ENCODE assay signal across 33 mouse cellular contexts in genomic region chr3:21678734-21679133, GRCm38 (mm10).
"Had no signal": no experiment of that assay in that cellular context is flagged by ENCODE, and none has a peak within 500 bp of the region (broad histone marks: within the 10 kb centered on the region; RNA-seq: fewer than 3 reads in every experiment).

No protein-coding gene starts in this region.

- H3K4me3 ChIP-seq: heart, embryonic 10.5 days; heart, embryonic 12.5 days; heart, embryonic 13.5 days; heart, embryonic 15.5 days; hindbrain, embryonic 10.5 days; hindbrain, embryonic 12.5 days; hindbrain, embryonic 13.5 days; hindbrain, embryonic 15.5 days; intestine, embryonic 15.5 days; kidney, embryonic 15.5 days; layer of hippocampus, adult 2 months had no signal

- H3K4me1 ChIP-seq: heart, embryonic 10.5 days; heart, embryonic 12.5 days; heart, embryonic 13.5 days; heart, embryonic 15.5 days; hindbrain, embryonic 12.5 days; hindbrain, embryonic 13.5 days; hindbrain, embryonic 15.5 days; intestine, embryonic 15.5 days; kidney, embryonic 15.5 days had no signal

- H3K4me2 ChIP-seq: heart, embryonic 11.5 days; heart, embryonic 12.5 days; heart, embryonic 13.5 days; heart, embryonic 15.5 days; hindbrain, embryonic 12.5 days; hindbrain, embryonic 13.5 days; hindbrain, embryonic 14.5 days; hindbrain, embryonic 15.5 days; intestine, embryonic 15.5 days; kidney, embryonic 15.5 days had no signal

- H3K36me3 ChIP-seq: heart, embryonic 10.5 days; heart, embryonic 12.5 days; heart, embryonic 13.5 days; heart, embryonic 15.5 days; hindbrain, embryonic 10.5 days; hindbrain, embryonic 12.5 days; hindbrain, embryonic 13.5 days; hindbrain, embryonic 15.5 days; intestine, embryonic 15.5 days; kidney, embryonic 15.5 days had no signal

- DNase-seq: heart, postnatal 10 days; heart, postnatal 14 days; heart, postnatal 36 days; heart, postnatal 4 days; kidney, adult 11 months; kidney, adult 18-20 months; kidney, adult 2 months; kidney, adult 8-10 months; kidney, adult 9 months; kidney, postnatal 10 days; kidney, postnatal 14 days; kidney, postnatal 25 days; kidney, postnatal 36 days; kidney, postnatal 4 days; layer of hippocampus, adult 9-11 months; layer of hippocampus, postnatal 36 days had no signal

- H3K9me3 ChIP-seq: heart, embryonic 10.5 days; heart, embryonic 12.5 days; heart, embryonic 13.5 days; heart, embryonic 15.5 days; hindbrain, embryonic 10.5 days; hindbrain, embryonic 12.5 days; hindbrain, embryonic 13.5 days; hindbrain, embryonic 15.5 days; intestine, embryonic 15.5 days; kidney, embryonic 15.5 days had no signal

- ATAC-seq: hindbrain, embryonic 16.5 days; hindbrain, postnatal 0 days; inflammation-experienced regulatory T-cells, adult 6 months had no signal

- H3K27me3 ChIP-seq: heart, embryonic 12.5 days; heart, embryonic 13.5 days; heart, embryonic 15.5 days; hindbrain, embryonic 12.5 days; hindbrain, embryonic 13.5 days; hindbrain, embryonic 15.5 days; intestine, embryonic 15.5 days; kidney, embryonic 15.5 days had no signal

- H3K27ac ChIP-seq: heart, embryonic 10.5 days; heart, embryonic 13.5 days; heart, embryonic 15.5 days; hindbrain, embryonic 10.5 days; hindbrain, embryonic 12.5 days; hindbrain, embryonic 13.5 days; hindbrain, embryonic 14.5 days; hindbrain, embryonic 15.5 days; hindbrain, postnatal 0 days; intestine, embryonic 15.5 days; kidney, embryonic 15.5 days; kidney, postnatal 0 days; layer of hippocampus, adult 2 months had no signal

- H3K9ac ChIP-seq: heart, embryonic 12.5 days; heart, embryonic 13.5 days; heart, embryonic 15.5 days; hindbrain, embryonic 12.5 days; hindbrain, embryonic 13.5 days; hindbrain, embryonic 14.5 days; hindbrain, embryonic 15.5 days; intestine, embryonic 15.5 days; kidney, embryonic 15.5 days had no signal
